Mouse (Mus musculus) MN1 (cell line): ENCODE measurements around the gene Gpc6.

ENCODE experiments used
- DNase-seq: peaks from one replicate; pipeline ENCODE4 v3.0.0-alpha.2; 2016; ENCODE audit warnings: low spot score

Gpc6 gene

DNA sequence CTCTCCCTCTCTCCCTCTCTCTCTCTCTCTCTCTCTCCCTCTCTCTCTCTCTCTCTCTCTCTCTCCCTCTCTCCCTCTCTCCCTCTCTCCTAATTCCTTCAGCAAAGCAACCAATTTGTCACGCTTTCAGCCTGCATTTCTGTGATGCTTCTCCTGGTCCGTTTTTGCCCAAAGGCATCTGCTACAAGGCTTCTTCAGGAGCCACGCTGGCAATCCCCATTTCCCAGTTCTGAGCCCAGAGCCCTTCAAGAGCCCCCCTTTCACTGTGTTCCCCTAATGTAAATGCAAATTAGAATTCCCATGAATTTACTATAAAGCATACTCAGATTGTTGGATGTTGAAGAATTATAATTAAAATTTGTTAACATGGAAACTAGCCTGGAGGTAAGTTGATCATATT lies 686.0 kb downstream of the Gpc6 start:
- no peak for DNase-seq

DNA sequence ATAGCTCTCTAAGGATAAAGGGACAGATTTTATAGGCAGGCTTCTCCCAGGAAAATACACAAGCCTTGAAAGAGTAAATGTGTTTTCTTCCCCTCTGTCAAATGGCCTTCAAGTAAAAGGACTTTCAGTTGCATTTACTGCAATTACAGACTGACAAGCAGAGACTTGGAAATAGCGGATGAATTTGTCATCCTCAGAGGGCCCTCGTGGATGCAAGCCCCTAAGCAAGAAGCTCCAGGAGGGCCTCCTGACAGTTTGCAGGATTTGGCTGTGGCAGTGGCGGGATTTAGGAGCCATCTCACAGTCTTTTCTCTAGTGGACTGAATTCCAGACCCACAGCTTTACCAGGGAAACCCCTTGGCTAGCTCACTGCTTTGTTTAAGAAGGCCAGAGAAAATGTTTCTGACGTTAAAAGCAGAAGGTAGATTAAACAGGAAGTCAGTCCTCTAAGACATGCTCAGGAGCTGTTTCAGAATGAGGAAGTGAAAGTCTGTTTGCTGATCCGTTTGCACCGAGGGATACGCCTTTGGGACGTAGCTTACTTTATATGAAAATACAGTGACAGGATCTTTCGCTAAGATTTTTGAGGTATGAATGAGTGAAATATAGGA lies 700.1 kb downstream of the Gpc6 start:
- DNase-seq = no peak

- no peak for DNase-seq
Observed at GRCm38 (mm10) chr14:117634238-117634940, 709.3 kb downstream of the Gpc6 start.

DNA sequence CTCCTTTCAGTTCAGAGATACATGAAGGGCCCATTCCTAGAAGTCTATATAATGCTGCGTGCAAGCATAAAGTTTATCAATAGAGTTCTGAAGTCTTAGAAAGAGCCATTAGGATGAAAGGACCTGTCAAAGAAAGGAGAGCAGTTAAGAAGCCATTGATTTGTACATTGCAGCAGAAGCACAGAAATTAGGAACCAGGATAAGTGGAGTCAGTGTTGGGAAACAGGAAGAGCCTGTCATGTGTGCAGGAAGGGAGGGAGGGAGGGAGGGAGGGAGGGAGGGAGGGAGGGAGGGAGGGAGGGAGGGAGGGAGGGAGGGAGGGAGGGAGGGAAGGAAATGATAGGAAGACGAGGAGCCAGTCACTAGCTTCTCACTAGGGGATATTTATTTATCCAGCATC lies 716.7 kb downstream of the Gpc6 start:
- no peak for DNase-seq

- no peak for DNase-seq
Observed at GRCm38 (mm10) chr14:117643069-117643468, 718.0 kb downstream of the Gpc6 start.

DNA sequence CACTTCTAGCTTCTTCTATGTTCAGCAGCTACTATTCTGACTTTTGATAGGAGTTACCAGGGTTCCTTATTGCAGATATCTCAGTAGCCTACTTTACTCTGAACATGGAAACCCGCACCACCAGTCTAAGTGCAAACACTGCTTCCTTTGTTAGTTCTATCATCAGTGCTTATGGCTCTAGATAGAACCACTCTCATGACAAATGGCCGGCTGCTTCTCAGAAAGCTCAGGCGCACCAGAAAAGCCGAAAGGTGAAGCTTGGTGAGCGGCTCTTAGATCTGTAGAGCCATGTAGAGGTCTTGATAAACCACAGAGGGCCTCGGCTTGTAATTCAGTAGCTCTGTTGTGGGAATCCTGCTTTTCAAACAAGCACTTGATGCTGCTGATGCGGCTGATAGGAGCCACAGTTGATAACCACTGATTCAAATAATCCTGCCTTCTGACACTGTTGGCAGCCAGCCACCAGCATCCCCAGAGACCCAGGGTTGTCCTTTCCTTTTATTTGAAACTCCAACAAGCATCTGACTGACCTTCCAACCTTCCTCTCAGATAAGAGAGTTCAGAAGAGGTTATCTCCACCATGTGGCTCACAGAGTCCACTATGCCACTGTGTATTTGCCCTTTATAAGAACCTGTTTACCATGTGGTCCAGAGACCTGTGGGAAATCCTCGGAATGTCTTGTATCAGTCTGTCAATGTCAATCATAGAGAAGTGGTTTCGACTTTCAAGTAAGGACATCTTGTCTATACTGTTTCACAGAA lies 723.3 kb downstream of the Gpc6 start:
- no peak for DNase-seq

GRCm38 (mm10) chr14:117650141-117650540 lies 725.0 kb downstream of the Gpc6 start:
- DNase-seq = no peak

- DNase-seq = peak; percentile 87
Observed at GRCm38 (mm10) chr14:117651271-117651670, 726.2 kb downstream of the Gpc6 start.

GRCm38 (mm10) chr14:117651938-117652337 lies 726.8 kb downstream of the Gpc6 start:
- no peak for DNase-seq

GRCm38 (mm10) chr14:117655382-117655781 lies 730.3 kb downstream of the Gpc6 start:
- no peak for DNase-seq

DNA sequence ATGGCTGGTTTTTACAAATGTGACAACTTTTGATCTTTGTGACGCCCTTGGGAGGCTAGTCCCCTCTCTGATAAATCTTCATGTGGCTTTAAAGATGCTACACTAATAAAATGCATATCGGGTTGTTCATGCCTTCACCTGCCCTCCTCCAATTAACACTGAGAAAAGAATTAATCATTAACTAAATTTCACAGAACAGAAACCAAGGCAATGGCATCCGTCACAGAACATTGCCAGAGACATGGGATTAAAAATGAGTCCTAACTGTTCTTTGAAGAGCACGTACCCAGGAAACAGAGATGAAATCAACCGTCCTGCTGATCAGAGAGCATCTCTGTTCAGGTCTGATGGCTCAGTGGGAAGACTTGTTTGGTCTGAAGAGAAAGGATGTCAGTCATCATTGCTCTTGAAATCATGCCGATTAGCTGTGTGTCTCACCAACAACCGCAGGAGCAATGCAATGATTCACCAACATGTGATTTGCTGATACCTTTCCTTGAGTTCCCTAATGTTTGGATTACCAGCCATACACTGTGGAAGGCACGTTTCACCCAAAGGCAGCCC lies 734.2 kb downstream of the Gpc6 start:
- DNase-seq = no peak

GRCm38 (mm10) chr14:117662261-117662660 lies 737.1 kb downstream of the Gpc6 start:
- DNase-seq = no peak

DNA sequence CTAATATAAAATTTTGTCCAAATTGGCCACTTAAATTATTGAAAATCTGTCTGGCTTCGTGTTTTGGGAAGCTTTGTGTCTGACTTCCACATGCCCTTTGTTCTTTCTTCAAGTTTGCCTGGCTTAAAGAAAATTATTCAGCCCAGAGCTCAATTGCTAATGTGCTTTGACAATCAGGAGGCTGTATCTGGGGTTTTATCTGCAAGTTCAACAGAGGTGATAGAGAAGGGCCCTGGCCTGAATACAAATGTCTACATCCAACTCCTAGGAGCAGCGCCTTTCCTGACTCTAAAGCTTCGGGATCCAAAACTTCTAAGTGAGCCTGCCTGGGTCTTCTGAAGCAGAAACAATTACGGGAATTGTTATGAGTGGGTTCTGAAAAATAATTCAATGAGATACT lies 739.7 kb downstream of the Gpc6 start:
- DNase-seq = no peak

- DNase-seq = no peak
Observed at GRCm38 (mm10) chr14:117666126-117666525, 741.0 kb downstream of the Gpc6 start.

DNA sequence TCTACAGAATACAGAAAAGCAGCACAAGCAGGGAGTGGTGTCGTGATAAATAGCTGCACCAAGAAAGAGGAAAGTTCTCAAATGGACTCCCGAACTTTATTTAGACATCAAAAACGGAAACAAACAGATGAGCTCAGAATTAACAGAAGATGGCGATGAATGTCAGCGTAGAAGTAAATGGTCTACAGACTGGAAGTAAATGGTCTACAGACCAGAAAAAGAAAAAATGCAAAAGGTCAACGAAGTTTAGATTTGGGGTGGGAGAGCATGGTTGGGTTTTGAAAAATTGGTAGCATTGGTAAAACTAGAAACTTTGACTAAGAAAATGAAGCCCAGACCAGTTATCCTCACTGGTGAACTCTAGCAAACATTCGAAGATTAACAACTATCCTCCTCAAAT lies 748.4 kb downstream of the Gpc6 start:
- DNase-seq = no peak

DNA sequence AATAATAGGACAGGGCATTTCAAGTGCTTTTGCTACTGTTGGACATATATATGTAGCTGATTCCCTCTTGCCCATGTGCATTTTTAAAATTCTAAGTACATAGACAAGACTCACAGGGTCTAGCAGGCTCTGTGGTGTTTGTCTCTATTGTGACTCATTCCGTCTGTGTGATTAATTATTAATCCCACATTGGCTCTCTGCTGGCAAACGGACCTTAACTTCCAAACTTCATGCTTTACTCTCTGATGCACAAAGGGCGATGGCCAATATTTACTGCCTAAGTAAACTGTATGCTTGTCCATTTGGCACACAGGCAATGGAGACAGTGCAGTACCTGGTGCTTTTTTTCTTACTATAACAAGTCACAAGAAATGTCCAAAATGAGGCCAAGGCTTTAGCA lies 749.4 kb downstream of the Gpc6 start:
- no peak for DNase-seq

DNA sequence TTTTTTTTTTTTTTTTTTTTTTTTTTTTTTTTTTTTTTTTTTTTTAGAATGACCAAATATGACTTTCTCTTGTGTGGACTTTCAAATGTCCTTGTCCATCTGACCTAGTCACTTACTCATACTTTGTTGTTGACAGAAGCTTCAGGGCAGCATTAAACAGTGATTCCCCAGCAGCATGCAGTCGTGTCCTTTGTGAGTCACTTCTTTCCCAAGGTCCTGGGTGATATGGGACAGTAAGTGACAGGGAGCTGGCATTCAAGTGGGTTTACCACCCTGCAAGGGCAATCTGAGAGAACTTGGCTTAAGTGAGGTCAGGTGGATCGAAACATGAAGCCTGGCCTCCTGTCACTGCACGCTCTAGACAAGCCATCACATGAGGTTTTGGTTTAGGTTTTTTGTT lies 754.8 kb downstream of the Gpc6 start:
- DNase-seq = no peak

DNA sequence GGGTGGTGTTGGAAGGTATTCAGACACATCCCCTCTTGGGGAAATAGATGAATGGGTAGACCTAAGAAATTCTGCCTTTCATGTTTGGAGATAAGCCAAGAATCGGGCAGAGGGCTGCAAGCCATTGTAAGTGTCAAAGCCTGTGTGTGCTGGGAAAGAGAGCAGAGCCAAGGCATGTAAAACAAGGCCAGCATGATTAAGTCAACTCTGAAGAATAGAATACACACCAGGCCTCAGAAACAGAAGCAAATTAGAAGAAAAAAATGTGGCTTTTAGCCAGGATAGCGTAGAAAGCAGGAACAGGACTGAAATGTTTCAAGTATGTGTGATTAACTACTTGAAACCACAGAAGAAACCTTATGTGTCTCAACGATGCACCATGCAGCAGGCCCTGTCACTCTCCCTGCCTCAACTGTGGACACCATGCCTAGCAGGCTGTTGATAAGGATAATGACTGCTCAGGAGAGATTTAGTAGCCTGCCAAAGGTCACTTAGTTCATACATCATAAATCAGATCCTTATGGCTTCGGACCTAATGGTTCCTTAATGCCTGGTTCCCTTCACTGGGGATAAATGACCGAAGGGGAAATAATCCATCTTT lies 756.3 kb downstream of the Gpc6 start:
- DNase-seq = peak; percentile 92

DNA sequence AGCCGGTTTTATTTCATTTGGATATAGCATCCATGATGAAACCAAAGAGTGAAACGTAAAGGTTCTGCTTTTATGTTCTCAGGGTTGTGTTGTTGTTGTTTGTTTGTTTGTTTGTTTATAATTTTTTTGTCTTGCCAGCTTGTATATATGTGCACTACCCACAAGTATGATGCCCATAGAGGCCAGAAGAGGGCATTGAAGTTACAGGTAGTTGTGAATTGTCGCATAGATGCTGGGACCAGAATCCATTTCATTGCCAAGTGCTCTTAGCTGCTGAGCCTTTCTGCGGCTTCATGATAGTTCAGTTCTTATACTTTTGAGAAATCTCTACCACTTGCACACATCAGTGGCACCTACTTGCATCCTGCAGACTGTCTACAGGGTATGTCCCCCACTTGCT lies 758.0 kb downstream of the Gpc6 start:
- no peak for DNase-seq

- no peak for DNase-seq
Observed at GRCm38 (mm10) chr14:117689848-117690247, 764.7 kb downstream of the Gpc6 start.

- DNase-seq = no peak
Observed at GRCm38 (mm10) chr14:117695565-117695964, 770.5 kb downstream of the Gpc6 start.

DNA sequence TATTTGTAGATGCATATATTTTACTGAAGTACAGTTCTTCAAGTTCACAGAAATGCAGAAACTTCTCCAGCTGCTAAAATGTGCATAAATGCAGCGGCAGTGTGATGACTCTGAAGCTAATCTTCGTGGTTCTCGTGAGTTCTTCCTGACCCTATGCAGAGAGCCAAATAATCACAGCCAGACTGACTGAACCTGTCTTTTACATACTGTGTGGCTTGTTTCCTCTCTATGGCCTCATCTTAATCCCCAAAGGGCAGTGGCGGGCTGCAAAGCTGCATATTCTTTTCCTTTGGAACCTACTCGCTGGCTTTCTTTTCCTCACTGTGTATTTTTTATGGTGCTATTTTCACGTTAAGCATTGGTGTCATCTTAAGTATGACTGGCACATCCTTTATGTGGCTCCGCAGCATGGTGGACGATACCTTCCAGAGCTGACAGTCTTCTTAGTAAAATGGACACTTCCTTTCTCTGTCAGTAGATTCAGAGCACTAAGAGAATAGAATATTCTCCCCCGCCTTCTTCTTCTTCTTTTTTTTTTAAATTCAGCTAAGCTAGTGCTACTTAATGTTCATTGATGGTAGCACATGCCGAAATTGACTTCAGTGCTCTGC lies 775.7 kb downstream of the Gpc6 start:
- no peak for DNase-seq
